Mouse (Mus musculus) liver, embryonic 16.5 days (tissue): ENCODE measurements around the gene Cebpa. TPM values are rescaled to one million over a fixed set of nuclear protein-coding genes. Genes with fewer than 3 reads are reported as not detected.

Experiments used
- ATAC-seq: fragments of 200-750 bp; cut with Nextera tagmentation; 2 replicates; pipeline ENCODE4 v1.8.0; 2017; ENCODE audit warnings: low read depth, mild to moderate bottlenecking, moderate number of reproducible peaks, moderate library complexity
- H3K27ac ChIP-seq: fragments of 300-500 bp; sonication (generic); 2 replicates; pipeline ENCODE4 v1.5.1; 2014; ENCODE audit warnings: mild to moderate bottlenecking, low read length
- H3K27me3 ChIP-seq: fragments of 300-500 bp; sonication (generic); 2 replicates; pipeline ENCODE4 v1.6.1; 2014; ENCODE audit warnings: low read depth, low read length, mixed read lengths; ENCODE audit not compliant: control insufficient read depth, insufficient read depth
- H3K36me3 ChIP-seq: fragments of 300-500 bp; sonication (generic); 2 replicates; pipeline ENCODE4 v1.6.1; 2014; ENCODE audit warnings: mild to moderate bottlenecking; ENCODE audit not compliant: control insufficient read depth, insufficient read depth
- H3K4me1 ChIP-seq: fragments of 300-500 bp; sonication (generic); 2 replicates; pipeline ENCODE4 v1.6.1; 2014; ENCODE audit warnings: low read depth, low read length, mixed read lengths; ENCODE audit not compliant: control insufficient read depth
- H3K4me2 ChIP-seq: fragments of 300-500 bp; sonication (generic); 2 replicates; pipeline ENCODE4 v1.6.1; 2014; ENCODE audit warnings: low read depth, low read length, mixed read lengths
- H3K4me3 ChIP-seq: fragments of 300-500 bp; sonication (generic); 2 replicates; pipeline ENCODE4 v1.5.1; 2014; ENCODE audit warnings: low read depth, mild to moderate bottlenecking, low read length
- H3K9ac ChIP-seq: fragments of 300-500 bp; sonication (generic); 2 replicates; pipeline ENCODE4 v1.6.1; 2014; ENCODE audit warnings: low read depth, low read length
- H3K9me3 ChIP-seq: fragments of 300-500 bp; sonication (generic); replicated peaks from 2 replicates; pipeline ENCODE4 v1.6.1; 2016; ENCODE audit warnings: low read length; ENCODE audit not compliant: control insufficient read depth
- WGBS: fragments of 180-500 bp; shearing (Covaris S2); extraction: QIAGEN DNeasy Blood & Tissue Kit; methylation state at CpG from one replicate; pipeline ENCODE4 v1.1.7; 2014; ENCODE audit not compliant: insufficient replicate concordance; 5-methylcytosine and 5-hydroxymethylcytosine counted together
- microRNA-seq: library from miRNA; unstranded; fragments of <30 nt; microRNA quantifications from one replicate; pipeline ENCODE4, GENCODE M21; 2016
- polyA plus RNA-seq: library from polyadenylated mRNA; unstranded; fragments of >200 nt; fragmentation: Nextera tagmentation; extraction: Ambion mirVana; gene quantifications from 2 replicates; pipeline ENCODE4 v1.2.1, GENCODE M21; 2015

The Cebpa gene
- polyA plus RNA-seq, 1 experiment from 2014 or later = 9.1 TPM

GRCm38 (mm10) chr7:35167925-35168324 lies 48.8 kb downstream of the Cebpa start:
- 46% methylated on average over 2 of the region's 2 CpGs for WGBS
- H3K9me3 ChIP-seq = no peaks in the 10 kb centered on the region
- peak; percentile 87 for ATAC-seq
- H3K4me3 ChIP-seq = no peak overlapping the region
- no peaks in the 10 kb centered on the region for H3K27me3 ChIP-seq
- peak overlapping the region; percentile 58 for H3K27ac ChIP-seq
- no peaks in the 10 kb centered on the region for H3K36me3 ChIP-seq
- H3K4me1 ChIP-seq = peaks cover 14% of the 10 kb centered on the region
- H3K9ac ChIP-seq = no peak overlapping the region
- H3K4me2 ChIP-seq = no peak overlapping the region

- peak overlapping the region; percentile 46; the same call in 1 of the 2 replicates for H3K27ac ChIP-seq
- peaks cover 11% of the 10 kb centered on the region for H3K4me1 ChIP-seq
- no peak for ATAC-seq
- peak overlapping the region; percentile 17; the same call in 1 of the 2 replicates for H3K9ac ChIP-seq
- H3K36me3 ChIP-seq = no peaks in the 10 kb centered on the region
- no peaks in the 10 kb centered on the region for H3K27me3 ChIP-seq
- no peaks in the 10 kb centered on the region for H3K9me3 ChIP-seq
- 0 out of 2 replicates have a peak overlapping the region, but pooled peaks have one; percentile 6 for H3K4me2 ChIP-seq
- no peak overlapping the region for H3K4me3 ChIP-seq
- WGBS = 13% methylated on average over 6 of the region's 6 CpGs
These were observed 50.2 kb downstream of the Cebpa start for GRCm38 (mm10) chr7:35169341-35169740.

Small RNA genes within 50 kb of the gene (microRNA-seq; reads per million reads assigned to microRNA genes)
- not detected for gene Gm25033

Other genes with a start within 250 kb of the Cebpa start
- 54.1 and 56.0 TPM in 2 replicates for gene Pepd, start 206.9 kb upstream of the Cebpa start, polyA plus RNA-seq
- 21.4 and 22.4 TPM in 2 replicates for gene Cebpg, start 62.7 kb upstream of the Cebpa start, polyA plus RNA-seq
- gene Slc7a10, start 67.1 kb downstream of the Cebpa start, polyA plus RNA-seq = 0.50 and 0.64 TPM in 2 replicates
- 0.39 and 0.42 TPM in 2 replicates for gene Lrp3, start 96.2 kb downstream of the Cebpa start, polyA plus RNA-seq
- 4.8 and 5.5 TPM in 2 replicates for gene Gpatch1, start 199.1 kb downstream of the Cebpa start, polyA plus RNA-seq
- gene Rhpn2, start 214.9 kb downstream of the Cebpa start, polyA plus RNA-seq = 5.6 and 7.1 TPM in 2 replicates